Mouse (Mus musculus): ENCODE data around the gene Marf1. TPM values are rescaled to one million over a fixed set of nuclear protein-coding genes. Genes with fewer than 3 reads are reported as not detected.

Gene Marf1
- total and polyA plus RNA-seq, 3 experiments = 19.9 to 28.1 (median 26.7) TPM

GRCm38 (mm10) chr16:14117299-14117698 is 45.9 kb downstream of the Marf1 start:
- Histone ChIP-seq H3K4me1 (ENCODE audit: control insufficient read depth in 1 of 2, insufficient read depth in 2 of 2) (peaks cover 0 to 4% of the 10 kb centered on the region in 2 experiments; a peak in 2 of 4 replicates), H3K4me2 (ENCODE audit: insufficient read depth, low read depth, poor library complexity, severe bottlenecking) (no peak overlapping the region), H3K36me3 (replicated peaks in 1 of 2; ENCODE audit: control insufficient read depth in 1 of 2, insufficient read depth in 1 of 2, low read length in 1 of 2) (peaks cover 76 to 88% of the 10 kb centered on the region in 2 experiments), H3K4me3 (replicated peaks in 1 of 3; ENCODE audit: low read depth in 2 of 3, low read length in 2 of 3, poor library complexity in 1 of 3) (no peak overlapping the region), H3K79me2 (replicated peaks; ENCODE audit: control insufficient read depth, extremely low read depth, insufficient read depth, poor library complexity, severe bottlenecking) (no peaks in the 10 kb centered on the region), H3K9ac (ENCODE audit: insufficient read depth, low read depth) (no peak overlapping the region), H3K27me3 (replicated peaks) (no peaks in the 10 kb centered on the region), H3K27ac (ENCODE audit: insufficient read depth, low read depth) (no peak overlapping the region), H3K9me3 (replicated peaks; ENCODE audit: low read length) (no peaks in the 10 kb centered on the region)
- DNase-seq (ENCODE audit: extremely low read depth) = no peak
- dilution Hi-C loops (cut with MboI; ENCODE audit: extremely low pct_ligation_motif_present, extremely low pct_unique_long_range_greater_than_20kb, low sequenced_read_pairs) = no loop called here
- TF ChIP-seq MAFK (IDR thresholded peaks at IDR 0.05; ENCODE audit: insufficient replicate concordance, low read length) (no peak), BHLHE40 (IDR thresholded peaks at IDR 0.05; ENCODE audit: low read depth, low read length) (no peak), EP300 (IDR thresholded peaks at IDR 0.05; ENCODE audit: low read length) (no peak), NRF1 (IDR thresholded peaks at IDR 0.05; ENCODE audit: low read depth, low read length) (no peak), MAZ (IDR thresholded peaks at IDR 0.05; ENCODE audit: low read depth, low read length) (no peak), JUND (conservative IDR thresholded peaks at IDR 0.05; ENCODE audit: low read depth, low read length) (no peak), IRF4 (IDR thresholded peaks at IDR 0.05; ENCODE audit: low read depth, low read length) (no peak), RAD21 (IDR thresholded peaks at IDR 0.05; ENCODE audit: low read depth, low read length) (no peak), CHD1 (IDR thresholded peaks at IDR 0.05; ENCODE audit: low read depth, low read length) (no peak)
- in situ Hi-C loops (cut with MboI; ENCODE audit: low pct_ligation_motif_present, low pct_unique_long_range_greater_than_20kb, low sequenced_read_pairs) = no loop called here

GRCm38 (mm10) chr16:14112742-14113141 is 50.4 kb downstream of the Marf1 start:
- no peak overlapping the region for H3K27ac ChIP-seq (ENCODE audit: insufficient read depth, low read depth)
- no peak overlapping the region for H3K9ac ChIP-seq (ENCODE audit: insufficient read depth, low read depth)

More at GRCm38 (mm10) chr16:14112742-14113141, 50.4 kb downstream of the Marf1 start:
- Histone ChIP-seq H3K79me2 (replicated peaks; ENCODE audit: control insufficient read depth, extremely low read depth, insufficient read depth, poor library complexity, severe bottlenecking) (no peaks in the 10 kb centered on the region), H3K4me1 (ENCODE audit: control insufficient read depth in 1 of 2, insufficient read depth in 2 of 2) (peaks cover 0 to 35% of the 10 kb centered on the region in 2 experiments; a peak in 3 of 4 replicates), H3K4me3 (replicated peaks in 1 of 3; ENCODE audit: low read depth in 2 of 3, low read length in 2 of 3, poor library complexity in 1 of 3) (no peak overlapping the region), H3K4me2 (ENCODE audit: insufficient read depth, low read depth, poor library complexity, severe bottlenecking) (no peak overlapping the region), H3K36me3 (replicated peaks in 1 of 2; ENCODE audit: control insufficient read depth in 1 of 2, insufficient read depth in 1 of 2, low read length in 1 of 2) (peaks cover 79 to 92% of the 10 kb centered on the region in 2 experiments), H3K27me3 (replicated peaks) (no peaks in the 10 kb centered on the region), H3K9me3 (replicated peaks; ENCODE audit: low read length) (no peaks in the 10 kb centered on the region)
- dilution Hi-C loops (cut with MboI; ENCODE audit: extremely low pct_ligation_motif_present, extremely low pct_unique_long_range_greater_than_20kb, low sequenced_read_pairs) (no loop called here), in situ Hi-C loops (cut with MboI; ENCODE audit: low pct_ligation_motif_present, low pct_unique_long_range_greater_than_20kb, low sequenced_read_pairs) (no loop called here)
- DNase-seq (ENCODE audit: extremely low read depth) = no peak
- TF ChIP-seq ZNF384 (IDR thresholded peaks at IDR 0.05; ENCODE audit: low read depth, low read length) (no peak), KAT2A (IDR thresholded peaks at IDR 0.05; ENCODE audit: insufficient replicate concordance, low read length) (no peak), IRF4 (IDR thresholded peaks at IDR 0.05; ENCODE audit: low read depth, low read length) (no peak), UBTF (IDR thresholded peaks at IDR 0.05; ENCODE audit: low read depth, low read length) (no peak), ZC3H11A (IDR thresholded peaks at IDR 0.05; ENCODE audit: low read depth, low read length) (no peak), POLR2AphosphoS2 (IDR thresholded peaks at IDR 0.05; ENCODE audit: low read depth, low read length) (no peak), GABPA (IDR thresholded peaks at IDR 0.05; ENCODE audit: insufficient replicate concordance, low read depth, low read length) (no peak), NELFE (IDR thresholded peaks at IDR 0.05; ENCODE audit: low read depth, low read length) (no peak), ETS1 (conservative IDR thresholded peaks at IDR 0.05; ENCODE audit: low read depth, low read length) (no peak), ELF1 (IDR thresholded peaks at IDR 0.05; ENCODE audit: low read depth, low read length) (no peak), TCF12 (IDR thresholded peaks at IDR 0.05; ENCODE audit: low read depth, low read length) (no peak), JUN (IDR thresholded peaks at IDR 0.05; ENCODE audit: insufficient read depth, low read depth, low read length) (no peak), MEF2A (IDR thresholded peaks at IDR 0.05; ENCODE audit: borderline replicate concordance, low read depth, low read length) (no peak), PAX5 (IDR thresholded peaks at IDR 0.05; ENCODE audit: low read length) (no peak), CTCF (conservative IDR thresholded peaks at IDR 0.05 in 1 of 2, IDR thresholded peaks at IDR 0.05 in 1 of 2; ENCODE audit: low read depth in 2 of 2, low read length in 2 of 2) (no peak), MAZ (IDR thresholded peaks at IDR 0.05; ENCODE audit: low read depth, low read length) (no peak), RCOR1 (conservative IDR thresholded peaks at IDR 0.05; ENCODE audit: low read depth, low read length) (no peak), CHD1 (IDR thresholded peaks at IDR 0.05; ENCODE audit: low read depth, low read length) (no peak), JUND (conservative IDR thresholded peaks at IDR 0.05; ENCODE audit: low read depth, low read length) (no peak)
